Mouse (Mus musculus) liver, embryonic 14.5 days (tissue): ENCODE data around the gene Lyg1. TPM values are rescaled to one million over a fixed set of nuclear protein-coding genes. Genes with fewer than 3 reads are reported as not detected.

Experiments used
- ATAC-seq: fragments of 200-750 bp; cut with Nextera tagmentation; 2 replicates; pipeline ENCODE4 v1.8.0; 2017; ENCODE audit warnings: moderate number of reproducible peaks, mild to moderate bottlenecking, moderate library complexity; ENCODE audit not compliant: insufficient read depth
- DNase-seq, 3 experiments: peaks; one replicate each; pipeline ENCODE4 v3.0.0-alpha.2; 2012 to 2013; ENCODE audit warnings: low read depth in 3 of 3, low spot score in 3 of 3
- H3K27ac ChIP-seq: fragments of 300-500 bp; sonication (generic); 2 replicates; pipeline ENCODE4 v1.5.1; 2014; ENCODE audit warnings: moderate library complexity, mild to moderate bottlenecking, control low read depth, inconsistent platforms
- H3K27me3 ChIP-seq: fragments of 300-500 bp; sonication (generic); 2 replicates; pipeline ENCODE4 v1.6.1; 2014; ENCODE audit warnings: mild to moderate bottlenecking, low read length, moderate library complexity; ENCODE audit not compliant: control insufficient read depth, insufficient read depth
- H3K36me3 ChIP-seq: fragments of 300-500 bp; sonication (generic); replicated peaks from 2 replicates; pipeline ENCODE4 v1.6.1; 2014; ENCODE audit warnings: low read depth; ENCODE audit not compliant: control insufficient read depth, insufficient read depth
- H3K4me1 ChIP-seq, 2 experiments: fragments of 200-500 bp in 1 of 2; fragments of 300-500 bp in 1 of 2; sonication (generic) in 1 of 2; replicated peaks; 2 replicates each; pipeline ENCODE4 v1.6.1; 2012 to 2014; ENCODE audit warnings: antibody characterized with exemption in 1 of 2, inconsistent platforms in 1 of 2, low read length in 1 of 2; ENCODE audit not compliant: control insufficient read depth in 2 of 2, insufficient read depth in 2 of 2
- H3K4me2 ChIP-seq: fragments of 300-500 bp; sonication (generic); 2 replicates; pipeline ENCODE4 v1.6.1; 2014; ENCODE audit warnings: low read depth, mild to moderate bottlenecking, control low read depth, moderate library complexity
- H3K4me3 ChIP-seq, 2 experiments: fragments of 200-500 bp in 1 of 2; fragments of 300-500 bp in 1 of 2; sonication (generic) in 1 of 2; 2 replicates each; pipeline ENCODE4 v1.5.1; 2012 to 2014; ENCODE audit warnings: low read depth in 2 of 2, low read length in 2 of 2, mild to moderate bottlenecking in 2 of 2, control low read depth in 1 of 2, inconsistent platforms in 1 of 2, moderate library complexity in 1 of 2; ENCODE audit not compliant: insufficient read depth in 1 of 2
- H3K9ac ChIP-seq: fragments of 300-500 bp; sonication (generic); replicated peaks from 2 replicates; pipeline ENCODE4 v1.6.1; 2014; ENCODE audit warnings: mild to moderate bottlenecking, control low read depth, moderate library complexity
- H3K9me3 ChIP-seq: fragments of 300-500 bp; sonication (generic); 2 replicates; pipeline ENCODE4 v1.6.1; 2016; ENCODE audit warnings: low read length, mixed read lengths; ENCODE audit not compliant: control insufficient read depth
- CTCF ChIP-seq: IDR thresholded peaks from 2 replicates; pipeline ENCODE4 v1.5.1; 2016; ENCODE audit warnings: antibody characterized with exemption, low read depth, control low read depth
- EP300 ChIP-seq: IDR thresholded peaks from 2 replicates; pipeline ENCODE4 v1.6.1; 2016; ENCODE audit warnings: antibody characterized with exemption, low read depth
- WGBS: fragments of 180-500 bp; shearing (Covaris S2); extraction: QIAGEN DNeasy Blood & Tissue Kit; methylation state at CpG from one replicate; pipeline ENCODE4 v1.1.7; 2014; ENCODE audit not compliant: insufficient replicate concordance; 5-methylcytosine and 5-hydroxymethylcytosine counted together
- polyA plus RNA-seq, 2 experiments: library from polyadenylated mRNA; depleted of rRNA in 1 of 2; stranded (reverse) in 1 of 2; unstranded in 1 of 2; fragments of >200 nt; fragmentation: Nextera tagmentation in 1 of 2; extraction: Ambion mirVana in 1 of 2; gene quantifications; 2 replicates each; pipeline versions ENCODE4 v1.2.1 to v1.2.3; 2012 to 2014

Lyg1 gene
- polyA plus RNA-seq, 2 experiments = not detected

DNA sequence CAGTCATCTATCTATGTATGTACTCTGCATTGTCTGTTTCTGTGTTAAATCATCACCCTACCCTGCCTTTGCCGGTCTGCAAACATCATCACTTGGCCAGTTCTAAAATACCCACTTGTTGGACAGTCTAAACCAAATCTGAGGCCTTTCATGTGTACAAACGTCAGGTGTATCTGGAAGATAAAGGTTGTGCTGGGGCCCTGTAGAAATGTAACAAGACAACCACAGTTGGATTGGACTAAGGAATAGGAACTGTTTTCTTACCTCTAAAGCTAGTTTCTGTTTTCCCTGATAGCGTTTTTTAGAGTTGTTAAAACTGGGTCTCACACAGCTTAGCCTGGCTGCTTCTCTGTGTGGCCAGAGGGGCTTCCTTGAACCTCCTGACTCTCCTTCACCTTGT lies 42.0 kb upstream of the Lyg1 start:
- no peak for ATAC-seq
- Histone ChIP-seq H3K9me3 (no peaks in the 10 kb centered on the region), H3K4me2 (peak overlapping the region; percentile 87), H3K9ac (peak overlapping the region; percentile 94), H3K27me3 (no peaks in the 10 kb centered on the region), H3K4me1 (peaks cover 26 to 35% of the 10 kb centered on the region in 2 experiments), H3K4me3 (peak overlapping the region; percentile 88 to 94), H3K27ac (peak overlapping the region; percentile 87), H3K36me3 (peaks cover 13% of the 10 kb centered on the region)
- peak; percentile 70 to 80 (median 74) for DNase-seq
- 10% methylated on average over 3 of the region's 3 CpGs for WGBS
- TF ChIP-seq EP300 (peak; percentile 76), CTCF (no peak)

DNA sequence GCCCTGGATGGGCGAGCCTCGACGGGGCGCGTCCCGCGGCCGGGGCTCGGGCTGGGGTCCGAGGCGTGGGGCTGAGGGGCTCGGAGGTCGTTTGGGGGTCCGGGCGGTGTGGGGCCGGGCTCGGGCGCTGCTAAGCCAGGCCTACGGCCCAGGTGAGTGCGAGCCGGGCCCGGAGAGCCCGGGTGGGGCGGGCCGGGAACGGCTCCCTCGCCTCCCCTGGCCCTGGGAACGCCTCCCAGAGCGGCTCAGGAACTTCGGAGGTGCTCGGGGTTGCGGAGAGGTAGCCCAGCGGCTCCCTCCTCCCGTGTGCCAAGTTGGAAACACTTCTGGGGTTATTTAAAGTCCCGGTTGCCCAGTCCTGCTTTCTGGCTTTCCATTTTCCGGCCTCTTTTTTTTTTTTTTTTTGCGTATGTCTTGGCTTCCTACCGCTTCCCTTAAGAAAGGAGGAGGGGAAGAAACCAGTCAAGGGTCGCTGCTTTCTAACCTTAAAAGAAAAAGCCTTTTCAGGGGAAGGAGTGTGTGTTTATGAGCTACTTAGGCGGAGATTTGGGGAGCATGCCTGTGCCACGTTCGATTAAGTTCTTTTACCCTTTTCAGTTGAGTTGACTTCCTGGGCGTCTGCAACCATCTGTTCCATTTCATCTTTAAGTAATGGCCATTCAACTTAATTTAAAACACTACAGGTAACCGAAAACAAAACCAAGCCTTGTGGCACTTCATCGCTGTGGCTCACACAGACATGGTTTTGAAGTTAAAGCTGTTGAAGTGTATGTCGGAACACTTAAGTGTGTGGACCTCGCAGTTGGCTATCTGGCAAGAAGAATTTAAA lies 41.0 kb upstream of the Lyg1 start:
- Histone ChIP-seq H3K36me3 (peaks cover 22% of the 10 kb centered on the region), H3K9ac (peak overlapping the region; percentile 94), H3K27ac (peak overlapping the region; percentile 87), H3K27me3 (no peaks in the 10 kb centered on the region), H3K4me1 (peaks cover 21 to 35% of the 10 kb centered on the region in 2 experiments), H3K4me3 (peak overlapping the region; percentile 88 to 94), H3K9me3 (no peaks in the 10 kb centered on the region), H3K4me2 (peak overlapping the region; percentile 87)
- 2% methylated on average over 46 of the region's 47 CpGs for WGBS
- DNase-seq = peak in 1 of 3 experiments; percentile 36
- ATAC-seq = peak; percentile 57
- TF ChIP-seq EP300 (no peak), CTCF (no peak)

- WGBS = 1% methylated on average over 50 of the region's 50 CpGs
- Histone ChIP-seq H3K4me1 (peaks cover 20 to 32% of the 10 kb centered on the region in 2 experiments), H3K27ac (peak within 1 kb of the TSS; percentile 87), H3K9ac (peak within 1 kb of the TSS; percentile 94), H3K4me2 (peak within 1 kb of the TSS; percentile 87), H3K27me3 (no peaks in the 10 kb centered on the region), H3K9me3 (no peaks in the 10 kb centered on the region), H3K36me3 (peaks cover 29% of the 10 kb centered on the region), H3K4me3 (peak within 1 kb of the TSS; percentile 88 to 94)
- TF ChIP-seq EP300 (peak; percentile 42), CTCF (peak; percentile 76)
- DNase-seq = peak; percentile 84 to 89 (median 87)
- peak; percentile 84 for ATAC-seq
Measured at GRCm38 (mm10) chr1:37997867-37998266, 40.3 kb upstream of the Lyg1 start, which contains the start of the genes Txndc9 and Eif5b. TSS of gene Txndc9 (minus strand) at chr1:37997893. TSS of gene Eif5b (plus strand) at chr1:37998010.

- Histone ChIP-seq H3K9me3 (no peaks in the 10 kb centered on the region), H3K4me2 (peak overlapping the region; percentile 87), H3K27ac (peak overlapping the region; percentile 87), H3K4me1 (peaks cover 19 to 29% of the 10 kb centered on the region in 2 experiments), H3K27me3 (no peaks in the 10 kb centered on the region), H3K36me3 (peaks cover 36% of the 10 kb centered on the region), H3K9ac (peak overlapping the region; percentile 94), H3K4me3 (peak overlapping the region; percentile 88 to 94)
- ATAC-seq (peak; percentile 85), DNase-seq (peak; percentile 99)
- WGBS = under 1% methylated on average over 42 of the region's 42 CpGs
- no peak; the same call in 1 of the 2 replicates for TF ChIP-seq CTCF
- peak; percentile 39 for TF ChIP-seq EP300
Measured at GRCm38 (mm10) chr1:37996877-37997484, 39.4 kb upstream of the Lyg1 start.

GRCm38 (mm10) chr1:37996226-37996625 lies 38.7 kb upstream of the Lyg1 start:
- no peaks in the 10 kb centered on the region for H3K27me3 ChIP-seq
- ATAC-seq (no peak), DNase-seq (peak in 1 of 3 experiments; percentile 58)
- peak overlapping the region; percentile 73 for H3K9ac ChIP-seq
- H3K27ac ChIP-seq = peak overlapping the region; percentile 66
- H3K9me3 ChIP-seq = no peaks in the 10 kb centered on the region
- peaks cover 43% of the 10 kb centered on the region for H3K36me3 ChIP-seq
- peaks cover 14 to 23% of the 10 kb centered on the region in 2 experiments for H3K4me1 ChIP-seq
- peak overlapping the region; percentile 87 for H3K4me2 ChIP-seq
- 14% methylated on average over 3 of the region's 3 CpGs for WGBS
- peak overlapping the region; percentile 88 to 94 for H3K4me3 ChIP-seq
- TF ChIP-seq CTCF (no peak), EP300 (no peak)
